Mouse (Mus musculus) forebrain, embryonic 15.5 days (tissue): Measurements from ENCODE around the gene Diras1. TPM values are rescaled to one million over a fixed set of nuclear protein-coding genes. Genes with fewer than 3 reads are reported as not detected.

Experiments used
- ATAC-seq: fragments of 200-750 bp; cut with Nextera tagmentation; replicated peaks from 2 replicates; pipeline ENCODE4 v1.8.0; 2017; ENCODE audit warnings: mild to moderate bottlenecking, moderate TSS enrichment, moderate library complexity
- H3K27ac ChIP-seq: fragments of 300-500 bp; sonication (generic); replicated peaks from 2 replicates; pipeline ENCODE4 v1.5.1; 2015; ENCODE audit warnings: mild to moderate bottlenecking, inconsistent platforms
- H3K27me3 ChIP-seq: fragments of 300-500 bp; sonication (generic); 2 replicates; pipeline ENCODE4 v1.6.1; 2015; ENCODE audit warnings: inconsistent platforms
- H3K36me3 ChIP-seq: fragments of 300-500 bp; sonication (generic); 2 replicates; pipeline ENCODE4 v1.6.1; 2015; ENCODE audit warnings: mild to moderate bottlenecking, inconsistent platforms
- H3K4me1 ChIP-seq: fragments of 300-500 bp; sonication (generic); 2 replicates; pipeline ENCODE4 v1.6.1; 2015; ENCODE audit warnings: inconsistent platforms
- H3K4me2 ChIP-seq: fragments of 300-500 bp; sonication (generic); replicated peaks from 2 replicates; pipeline ENCODE4 v1.6.1; 2015; ENCODE audit warnings: mild to moderate bottlenecking, inconsistent platforms
- H3K4me3 ChIP-seq: fragments of 300-500 bp; sonication (generic); 2 replicates; pipeline ENCODE4 v1.5.1; 2015; ENCODE audit warnings: mild to moderate bottlenecking, inconsistent platforms
- H3K9ac ChIP-seq: fragments of 300-500 bp; sonication (generic); replicated peaks from 2 replicates; pipeline ENCODE4 v1.6.1; 2015; ENCODE audit warnings: mild to moderate bottlenecking, inconsistent platforms
- H3K9me3 ChIP-seq: fragments of 300-500 bp; sonication (generic); 2 replicates; pipeline ENCODE4 v1.6.1; 2016; ENCODE audit warnings: inconsistent platforms
- WGBS: fragments of 180-500 bp; shearing (Covaris S2); methylation state at CpG from one replicate; pipeline ENCODE4 v1.1.7; 2015; ENCODE audit warnings: mixed read lengths; 5-methylcytosine and 5-hydroxymethylcytosine counted together
- polyA plus RNA-seq: library from polyadenylated mRNA; unstranded; fragments of >200 nt; fragmentation: Nextera tagmentation; extraction: Ambion mirVana; gene quantifications from 2 replicates; pipeline ENCODE4 v1.2.1, GENCODE M21; 2015

Gene Diras1
- polyA plus RNA-seq, 1 experiment from 2014 or later, result 32.6 TPM

- H3K9ac ChIP-seq, result no peak overlapping the region
- 0 out of 2 replicates have a peak, but pooled peaks cover 3% of the 10 kb centered on the region for H3K27me3 ChIP-seq
- 95% methylated on average over 5 of the region's 5 CpGs for WGBS
- H3K27ac ChIP-seq, result no peak overlapping the region
- H3K9me3 ChIP-seq, result no peaks in the 10 kb centered on the region
- H3K4me2 ChIP-seq, result no peak overlapping the region
- peaks cover 26% of the 10 kb centered on the region for H3K4me1 ChIP-seq
- H3K36me3 ChIP-seq, result peaks cover 16% of the 10 kb centered on the region
- no peak overlapping the region for H3K4me3 ChIP-seq
- no peak for ATAC-seq
Observed at GRCm38 (mm10) chr10:81026857-81027256, 1.4 kb upstream of the Diras1 start.

GRCm38 (mm10) chr10:81025047-81025621 lies 328 bp downstream of the Diras1 start:
- under 1% methylated on average over 39 of the region's 43 CpGs for WGBS
- ATAC-seq, result peak; percentile 29
- peak overlapping the region; percentile 84 for H3K4me2 ChIP-seq
- no peaks in the 10 kb centered on the region; the same call in 1 of the 2 replicates for H3K36me3 ChIP-seq
- H3K27me3 ChIP-seq, result 0 out of 2 replicates have a peak, but pooled peaks cover 3% of the 10 kb centered on the region
- H3K9me3 ChIP-seq, result no peaks in the 10 kb centered on the region
- H3K4me1 ChIP-seq, result peaks cover 26% of the 10 kb centered on the region
- no peak overlapping the region for H3K27ac ChIP-seq
- H3K9ac ChIP-seq, result peak overlapping the region; percentile 78
- H3K4me3 ChIP-seq, result peak overlapping the region; percentile 55

GRCm38 (mm10) chr10:81024346-81024937 lies 1.0 kb downstream of the Diras1 start:
- Histone ChIP-seq H3K27me3 (0 out of 2 replicates have a peak, but pooled peaks cover 3% of the 10 kb centered on the region), H3K36me3 (no peaks in the 10 kb centered on the region), H3K4me2 (peak overlapping the region; percentile 84), H3K9me3 (no peaks in the 10 kb centered on the region), H3K4me3 (peak overlapping the region; percentile 55), H3K9ac (peak overlapping the region; percentile 78; the same call in 1 of the 2 replicates), H3K4me1 (peaks cover 23% of the 10 kb centered on the region), H3K27ac (no peak overlapping the region)
- peak; percentile 14; the same call in 1 of the 2 replicates for ATAC-seq
- WGBS, result 71% methylated on average over 5 of the region's 5 CpGs

- no peak overlapping the region for H3K4me3 ChIP-seq
- peaks cover 19% of the 10 kb centered on the region for H3K4me1 ChIP-seq
- no peak overlapping the region for H3K27ac ChIP-seq
- no peak overlapping the region for H3K9ac ChIP-seq
- H3K4me2 ChIP-seq, result no peak overlapping the region
- WGBS, result 67% methylated on average over 8 of the region's 8 CpGs
- H3K36me3 ChIP-seq, result no peaks in the 10 kb centered on the region
- 0 out of 2 replicates have a peak, but pooled peaks cover 3% of the 10 kb centered on the region for H3K27me3 ChIP-seq
- H3K9me3 ChIP-seq, result no peaks in the 10 kb centered on the region
- no peak for ATAC-seq
Observed at GRCm38 (mm10) chr10:81022744-81023143, 2.7 kb downstream of the Diras1 start.

GRCm38 (mm10) chr10:81021547-81022110 lies 3.8 kb downstream of the Diras1 start:
- Histone ChIP-seq H3K4me2 (peak overlapping the region; percentile 11), H3K36me3 (no peaks in the 10 kb centered on the region), H3K4me1 (peaks cover 19% of the 10 kb centered on the region), H3K9me3 (no peaks in the 10 kb centered on the region), H3K27ac (no peak overlapping the region), H3K4me3 (no peak overlapping the region), H3K27me3 (0 out of 2 replicates have a peak, but pooled peaks cover 3% of the 10 kb centered on the region), H3K9ac (peak overlapping the region; percentile 13; the same call in 1 of the 2 replicates)
- no peak for ATAC-seq
- WGBS, result 17% methylated on average over 26 of the region's 26 CpGs

GRCm38 (mm10) chr10:81020207-81020606 lies 5.3 kb downstream of the Diras1 start:
- 69% methylated on average over 2 of the region's 2 CpGs for WGBS
- Histone ChIP-seq H3K4me2 (no peak overlapping the region), H3K27me3 (0 out of 2 replicates have a peak, but pooled peaks cover 3% of the 10 kb centered on the region), H3K9me3 (no peaks in the 10 kb centered on the region), H3K36me3 (no peaks in the 10 kb centered on the region), H3K9ac (no peak overlapping the region), H3K4me1 (peaks cover 16% of the 10 kb centered on the region), H3K4me3 (no peak overlapping the region), H3K27ac (no peak overlapping the region)
- no peak for ATAC-seq

GRCm38 (mm10) chr10:81019687-81020086 lies 5.8 kb downstream of the Diras1 start:
- no peak overlapping the region for H3K4me3 ChIP-seq
- H3K27me3 ChIP-seq, result 0 out of 2 replicates have a peak, but pooled peaks cover 3% of the 10 kb centered on the region
- 76% methylated on average over 6 of the region's 6 CpGs for WGBS
- H3K4me1 ChIP-seq, result peaks cover 13% of the 10 kb centered on the region
- ATAC-seq, result no peak
- H3K9ac ChIP-seq, result no peak overlapping the region
- H3K27ac ChIP-seq, result no peak overlapping the region
- no peaks in the 10 kb centered on the region for H3K9me3 ChIP-seq
- H3K4me2 ChIP-seq, result no peak overlapping the region
- H3K36me3 ChIP-seq, result no peaks in the 10 kb centered on the region

GRCm38 (mm10) chr10:81018326-81018725 lies 7.1 kb downstream of the Diras1 start:
- no peak for ATAC-seq
- no peak overlapping the region for H3K27ac ChIP-seq
- no peaks in the 10 kb centered on the region for H3K9me3 ChIP-seq
- H3K27me3 ChIP-seq, result no peaks in the 10 kb centered on the region
- H3K4me3 ChIP-seq, result no peak overlapping the region
- no peak overlapping the region for H3K4me2 ChIP-seq
- no peak overlapping the region for H3K9ac ChIP-seq
- 47% methylated on average over 10 of the region's 10 CpGs for WGBS
- H3K36me3 ChIP-seq, result no peaks in the 10 kb centered on the region
- peaks cover 14% of the 10 kb centered on the region for H3K4me1 ChIP-seq

- WGBS, result 9% methylated on average over 7 of the region's 7 CpGs
- Histone ChIP-seq H3K9me3 (no peaks in the 10 kb centered on the region), H3K36me3 (no peaks in the 10 kb centered on the region), H3K4me1 (peaks cover 14% of the 10 kb centered on the region), H3K4me3 (no peak overlapping the region), H3K27me3 (no peaks in the 10 kb centered on the region), H3K4me2 (no peak overlapping the region), H3K9ac (no peak overlapping the region), H3K27ac (no peak overlapping the region)
- ATAC-seq, result no peak
Observed at GRCm38 (mm10) chr10:81016645-81017044, 8.8 kb downstream of the Diras1 start.

- no peak overlapping the region for H3K4me2 ChIP-seq
- no peaks in the 10 kb centered on the region for H3K27me3 ChIP-seq
- no peak overlapping the region for H3K9ac ChIP-seq
- ATAC-seq, result no peak
- 87% methylated on average over 2 of the region's 2 CpGs for WGBS
- no peaks in the 10 kb centered on the region for H3K36me3 ChIP-seq
- H3K4me3 ChIP-seq, result no peak overlapping the region
- H3K27ac ChIP-seq, result no peak overlapping the region
- H3K4me1 ChIP-seq, result peaks cover 14% of the 10 kb centered on the region
- H3K9me3 ChIP-seq, result no peaks in the 10 kb centered on the region
Observed at GRCm38 (mm10) chr10:81015666-81016065, 9.8 kb downstream of the Diras1 start.

- Histone ChIP-seq H3K27ac (no peak within 1 kb of the TSS), H3K9me3 (no peaks in the 10 kb centered on the region), H3K36me3 (no peaks in the 10 kb centered on the region), H3K27me3 (no peaks in the 10 kb centered on the region), H3K4me3 (peak within 1 kb of the TSS; percentile 40), H3K9ac (peak within 1 kb of the TSS; percentile 49), H3K4me2 (peak within 1 kb of the TSS; percentile 50), H3K4me1 (peaks cover 14% of the 10 kb centered on the region)
- WGBS, result 9% methylated on average over 31 of the region's 31 CpGs
- peak; percentile 96 for ATAC-seq
Observed at GRCm38 (mm10) chr10:81014393-81015384, 10.8 kb downstream of the Diras1 start, which contains the start of gene Gng7. Gene Gng7 (minus strand): TSS chr10:81014945.
